In the genomic region with DNA sequence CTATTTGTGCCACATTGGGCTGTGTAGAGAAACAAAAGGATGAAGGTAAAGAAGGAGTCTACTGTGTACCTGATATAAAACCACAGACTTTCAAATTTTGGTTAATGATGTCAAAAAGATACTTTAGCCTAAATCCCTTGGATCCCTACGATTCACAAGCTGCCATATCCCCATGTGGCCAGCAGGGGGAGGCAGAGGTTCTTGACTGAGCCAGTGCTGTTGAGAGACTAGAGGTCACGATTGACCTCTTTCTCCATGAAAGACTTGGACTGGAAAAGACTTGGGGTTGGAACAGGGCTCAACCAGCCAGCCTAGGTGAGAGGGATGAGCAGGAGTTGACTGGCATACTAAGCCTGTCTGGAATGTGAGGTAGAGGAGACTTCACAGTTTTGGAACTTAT, we compare ENCODE assay signal across 9 mouse cellular contexts. TPM values are rescaled to one million over a fixed set of nuclear protein-coding genes. Genes with fewer than 3 reads are reported as not detected.
DNase-seq lines count a peak whose midpoint lies in the region; ATAC-seq and TF ChIP-seq lines count a peak whose summit lies in the region.
"Had no signal": no experiment of that assay in that cellular context is flagged by ENCODE, and none has a peak within 500 bp of the region (broad histone marks: within the 10 kb centered on the region; RNA-seq: fewer than 3 reads in every experiment).

No protein-coding gene starts in this region.

- no peaks in the 10 kb centered on the region for H3K4me1 ChIP-seq in embryonic facial prominence, embryonic 10.5 days
- no peaks in the 10 kb centered on the region for H3K4me1 ChIP-seq in kidney, postnatal 0 days (replicated peaks; ENCODE audit: insufficient read depth, low read length)
- no peaks in the 10 kb centered on the region for H3K4me1 ChIP-seq in liver, embryonic 13.5 days (replicated peaks)
- H3K4me1 ChIP-seq: limb, embryonic 13.5 days had no signal

- no peak overlapping the region for H3K4me3 ChIP-seq in embryonic facial prominence, embryonic 10.5 days
- no peak overlapping the region for H3K4me3 ChIP-seq in kidney, postnatal 0 days (replicated peaks; ENCODE audit: low read depth, low read length)
- no peak overlapping the region for H3K4me3 ChIP-seq in liver, embryonic 13.5 days (replicated peaks)
- H3K4me3 ChIP-seq: limb, embryonic 13.5 days had no signal

- H3K9ac ChIP-seq in kidney, postnatal 0 days (ENCODE audit: low read depth, low read length) = no peak overlapping the region
- no peak overlapping the region for H3K9ac ChIP-seq in liver, embryonic 13.5 days
- H3K9ac ChIP-seq: limb, embryonic 13.5 days had no signal

- no peaks in the 10 kb centered on the region for H3K9me3 ChIP-seq in embryonic facial prominence, embryonic 10.5 days
- H3K9me3 ChIP-seq in kidney, postnatal 0 days (replicated peaks; ENCODE audit: low read length) = no peaks in the 10 kb centered on the region
- no peaks in the 10 kb centered on the region for H3K9me3 ChIP-seq in liver, embryonic 13.5 days (replicated peaks)
- H3K9me3 ChIP-seq: limb, embryonic 13.5 days had no signal

- H3K36me3 ChIP-seq in embryonic facial prominence, embryonic 10.5 days (replicated peaks) = no peaks in the 10 kb centered on the region
- no peaks in the 10 kb centered on the region for H3K36me3 ChIP-seq in kidney, postnatal 0 days (ENCODE audit: insufficient read depth, low read length)
- no peaks in the 10 kb centered on the region for H3K36me3 ChIP-seq in liver, embryonic 13.5 days
- H3K36me3 ChIP-seq: limb, embryonic 13.5 days had no signal

- peak; percentile 95 for TF ChIP-seq CTCF in kidney, postnatal 0 days (IDR thresholded peaks at IDR 0.05; ENCODE audit: low read depth)

- no peak overlapping the region for H3K4me2 ChIP-seq in kidney, postnatal 0 days (ENCODE audit: low read length)
- H3K4me2 ChIP-seq in liver, embryonic 13.5 days = no peak overlapping the region
- H3K4me2 ChIP-seq: limb, embryonic 13.5 days had no signal

- 9% methylated on average over 2 of the region's 2 CpGs for WGBS in embryonic facial prominence, embryonic 10.5 days
- 9% methylated on average over 2 of the region's 2 CpGs for WGBS in kidney, postnatal 0 days
- 8% methylated on average over 2 of the region's 2 CpGs for WGBS in liver, embryonic 13.5 days (ENCODE audit: insufficient replicate concordance)

- H3K27me3 ChIP-seq in embryonic facial prominence, embryonic 10.5 days (replicated peaks; ENCODE audit: low read depth, poor library complexity, severe bottlenecking) = no peaks in the 10 kb centered on the region
- H3K27me3 ChIP-seq in kidney, postnatal 0 days (ENCODE audit: insufficient read depth, low read length) = no peaks in the 10 kb centered on the region
- no peaks in the 10 kb centered on the region for H3K27me3 ChIP-seq in liver, embryonic 13.5 days
- H3K27me3 ChIP-seq: limb, embryonic 13.5 days had no signal

- peak; percentile 22 to 47 for DNase-seq in urinary bladder, adult 18-20 months (ENCODE audit: low spot score in 2 of 2)
- DNase-seq in urinary bladder, postnatal 10 days (ENCODE audit: low spot score) = no peak
- peak; percentile 73 to 78 for DNase-seq in adrenal gland, postnatal 36 days
- peak; percentile 73 for DNase-seq in embryonic facial prominence, embryonic 10.5 days (ENCODE audit: low spot score)
- peak; percentile 68 for DNase-seq in kidney, postnatal 0 days (ENCODE audit: low spot score)
- DNase-seq in liver, embryonic 13.5 days = peak; percentile 10
- DNase-seq in right cerebral cortex, postnatal 10 days (ENCODE audit: low spot score in 2 of 2) = peak; percentile 40 to 65
- peak; percentile 26 for DNase-seq in yolk sac, embryonic 10.5 days (ENCODE audit: low spot score)

- H3K27ac ChIP-seq in embryonic facial prominence, embryonic 10.5 days (replicated peaks) = no peak overlapping the region
- H3K27ac ChIP-seq in kidney, postnatal 0 days = no peak overlapping the region
- no peak overlapping the region for H3K27ac ChIP-seq in liver, embryonic 13.5 days
- H3K27ac ChIP-seq: limb, embryonic 13.5 days had no signal

- no peak for ATAC-seq in kidney, postnatal 0 days (replicated peaks; ENCODE audit: low FRiP score, low read depth)
- ATAC-seq in liver, embryonic 13.5 days (ENCODE audit: low read depth) = no peak

RNA-seq across cellular contexts. Expression of gene Gzmf, which starts 7.2 kb away (rescaled TPM):
- total RNA-seq in adrenal gland, postnatal 36 days (2021) = not detected
- not detected in 2 replicates for polyA plus RNA-seq in embryonic facial prominence, embryonic 10.5 days (2016; fragmentation: Nextera tagmentation; extraction: Ambion mirVana)
- not detected in 2 replicates for polyA plus RNA-seq in kidney, postnatal 0 days (2015; fragmentation: Nextera tagmentation; extraction: Ambion mirVana)
- polyA plus RNA-seq in liver, embryonic 13.5 days (2015; fragmentation: Nextera tagmentation; extraction: Ambion mirVana) = not detected in 2 replicates
- polyA plus RNA-seq: limb, embryonic 13.5 days had no signal

RNA-seq across cellular contexts. Expression of gene Gzmn, which starts 29.6 kb away (rescaled TPM):
- not detected for total RNA-seq in adrenal gland, postnatal 36 days (2021)
- not detected in 2 replicates for polyA plus RNA-seq in embryonic facial prominence, embryonic 10.5 days (2016; fragmentation: Nextera tagmentation; extraction: Ambion mirVana)
- not detected in 2 replicates for polyA plus RNA-seq in kidney, postnatal 0 days (2015; fragmentation: Nextera tagmentation; extraction: Ambion mirVana)
- not detected in 2 replicates for polyA plus RNA-seq in liver, embryonic 13.5 days (2015; fragmentation: Nextera tagmentation; extraction: Ambion mirVana)
- polyA plus RNA-seq: limb, embryonic 13.5 days had no signal

RNA-seq across cellular contexts. Expression of gene Gzmc, which starts 30.5 kb away (rescaled TPM):
- not detected for total RNA-seq in adrenal gland, postnatal 36 days (2021)
- polyA plus RNA-seq in embryonic facial prominence, embryonic 10.5 days (2016; fragmentation: Nextera tagmentation; extraction: Ambion mirVana) = 0.23 and 0.34 TPM in 2 replicates
- polyA plus RNA-seq in kidney, postnatal 0 days (2015; fragmentation: Nextera tagmentation; extraction: Ambion mirVana) = not detected in 2 replicates
- polyA plus RNA-seq in liver, embryonic 13.5 days (2015; fragmentation: Nextera tagmentation; extraction: Ambion mirVana) = not detected in 2 replicates
- polyA plus RNA-seq: limb, embryonic 13.5 days had no signal

RNA-seq across cellular contexts. Expression of gene Gzmg, which starts 44.6 kb away (rescaled TPM):
- total RNA-seq in adrenal gland, postnatal 36 days (2021) = not detected
- polyA plus RNA-seq in embryonic facial prominence, embryonic 10.5 days (2016; fragmentation: Nextera tagmentation; extraction: Ambion mirVana) = not detected in 2 replicates
- not detected in 2 replicates for polyA plus RNA-seq in kidney, postnatal 0 days (2015; fragmentation: Nextera tagmentation; extraction: Ambion mirVana)
- not detected in 2 replicates for polyA plus RNA-seq in liver, embryonic 13.5 days (2015; fragmentation: Nextera tagmentation; extraction: Ambion mirVana)
- polyA plus RNA-seq: limb, embryonic 13.5 days had no signal

RNA-seq across cellular contexts. Expression of gene Gzmb, which starts 58.1 kb away (rescaled TPM):
- under 1 TPM; 0.20 to 0.33 TPM for total RNA-seq in adrenal gland, postnatal 36 days (2021)
- polyA plus RNA-seq in embryonic facial prominence, embryonic 10.5 days (2016; fragmentation: Nextera tagmentation; extraction: Ambion mirVana) = not detected in 2 replicates
- polyA plus RNA-seq in kidney, postnatal 0 days (2015; fragmentation: Nextera tagmentation; extraction: Ambion mirVana) = 0.09 TPM in 1 of 2 replicates, not detected in the other
- 0.07 and 0.17 TPM in 2 replicates for polyA plus RNA-seq in liver, embryonic 13.5 days (2015; fragmentation: Nextera tagmentation; extraction: Ambion mirVana)
